Mouse (Mus musculus): ENCODE results near the gene Thumpd3. TPM values are rescaled to one million over a fixed set of nuclear protein-coding genes. Genes with fewer than 3 reads are reported as not detected.

Thumpd3 gene
- total RNA-seq, 2 experiments from 2014 or later = 39.9 to 43.1 TPM

- peak; percentile 36 to 49 for DNase-seq
Measured at GRCm38 (mm10) chr6:113078031-113078721, 32.2 kb downstream of the Thumpd3 start.

GRCm38 (mm10) chr6:113079492-113079891, 33.5 kb downstream of the Thumpd3 start:
- peak; percentile 42 to 51 for DNase-seq

GRCm38 (mm10) chr6:113082229-113082628, 36.2 kb downstream of the Thumpd3 start:
- DNase-seq = peak; percentile 29 to 51

- no peak for DNase-seq
Measured at GRCm38 (mm10) chr6:113084590-113084989, 38.6 kb downstream of the Thumpd3 start.

DNA sequence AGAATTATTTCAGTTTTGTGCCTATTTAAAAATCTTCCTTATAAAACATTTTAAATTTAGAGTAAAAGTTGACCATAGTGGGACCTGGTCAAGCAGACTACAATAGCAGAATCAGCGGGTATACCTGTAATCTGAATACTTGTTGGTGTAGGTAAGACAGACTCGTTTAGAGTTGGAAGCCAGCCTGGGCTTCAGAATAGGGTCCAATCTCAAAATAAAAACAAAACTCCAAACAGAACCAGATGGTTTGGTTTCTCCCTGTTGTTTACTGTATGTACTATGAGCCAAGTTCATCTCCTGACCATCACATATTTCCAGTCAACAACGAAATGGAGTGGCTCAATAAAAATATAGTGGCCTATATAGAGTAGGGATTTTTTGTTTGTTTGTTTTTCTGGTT, 47.2 kb downstream of the Thumpd3 start:
- no peak for DNase-seq

DNA sequence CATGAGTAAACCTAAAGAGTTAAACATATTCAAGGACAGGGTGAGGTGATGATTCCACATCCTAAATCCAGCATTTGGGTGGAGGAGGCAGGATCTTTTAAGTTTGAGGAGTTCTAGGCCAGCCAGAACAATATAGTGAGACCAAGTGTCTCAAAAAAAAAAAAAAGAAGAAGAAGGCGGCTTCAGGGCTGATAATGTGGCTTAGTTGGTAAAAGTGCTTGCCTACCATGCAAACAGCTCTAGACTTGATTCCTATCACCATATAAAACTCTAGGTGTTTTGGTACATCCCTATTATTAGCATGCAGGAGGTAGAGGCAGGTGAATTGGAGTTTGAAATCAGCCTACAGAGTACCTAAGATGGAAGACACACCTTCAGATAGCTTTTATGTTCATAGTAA, 49.5 kb downstream of the Thumpd3 start:
- no peak for DNase-seq

- peak; percentile 54 to 65 for DNase-seq
Measured at GRCm38 (mm10) chr6:113097662-113098061, 51.6 kb downstream of the Thumpd3 start.

GRCm38 (mm10) chr6:113099640-113100289, 53.7 kb downstream of the Thumpd3 start:
- DNase-seq = peak; percentile 92 to 94

DNA sequence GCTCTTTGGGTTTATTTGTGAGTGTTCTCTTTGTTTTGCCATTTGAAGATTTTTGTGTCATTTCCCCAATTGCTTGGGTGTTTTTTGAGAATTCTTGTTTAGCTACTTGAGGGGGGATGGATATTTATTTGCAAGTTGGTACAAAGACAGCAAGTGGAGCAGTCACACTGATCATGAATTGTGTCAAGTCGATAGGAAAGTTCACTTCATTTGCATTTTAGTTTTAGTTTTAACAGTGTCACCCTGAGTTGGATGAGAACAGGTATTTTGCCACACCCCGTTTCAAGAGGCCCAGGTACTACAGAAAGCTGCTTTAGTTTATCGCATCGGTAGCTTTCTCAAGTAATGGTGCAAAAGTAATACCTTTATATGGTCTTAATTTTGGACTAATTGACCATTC, 56.5 kb downstream of the Thumpd3 start:
- no peak for DNase-seq

DNA sequence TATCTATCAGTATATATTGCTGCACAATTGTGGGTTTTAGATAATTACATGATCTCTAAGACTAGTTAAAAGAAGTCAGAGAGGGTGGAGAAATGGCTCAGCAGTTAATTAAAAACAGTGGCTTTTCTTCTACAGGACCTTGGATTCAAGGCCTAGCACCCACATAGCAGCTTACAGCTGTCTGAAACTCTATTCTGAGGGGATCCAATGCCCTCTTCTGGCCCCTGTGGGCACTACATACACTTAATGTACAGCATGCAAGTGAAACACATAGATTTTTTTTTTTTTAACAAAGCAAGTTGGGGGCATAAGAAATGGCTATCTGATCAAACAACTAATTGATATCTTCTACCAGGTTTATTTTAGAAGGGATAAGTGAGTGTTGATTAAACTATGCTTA, 57.7 kb downstream of the Thumpd3 start:
- DNase-seq = peak; percentile 72 to 73

DNA sequence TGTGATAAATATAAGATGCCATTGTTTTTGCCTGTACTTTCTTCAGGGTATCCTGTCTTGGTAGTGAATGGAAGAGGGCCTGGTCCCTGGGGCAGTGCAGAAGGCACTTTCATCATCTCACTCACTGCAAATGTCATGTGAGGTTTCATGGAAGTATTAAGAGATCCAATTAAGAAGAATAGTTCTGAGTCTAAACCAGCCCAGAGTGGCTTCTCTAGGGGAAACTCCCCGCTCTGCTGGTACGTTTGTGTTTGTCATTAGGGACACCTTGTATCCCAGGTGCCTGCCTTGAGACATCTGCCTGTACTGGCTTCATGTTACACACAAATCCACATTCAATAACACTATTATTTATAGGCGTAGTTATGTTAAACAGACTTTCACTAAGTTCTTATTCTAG, 63.4 kb downstream of the Thumpd3 start:
- DNase-seq = no peak

GRCm38 (mm10) chr6:113109956-113110355, 63.9 kb downstream of the Thumpd3 start:
- DNase-seq = peak; percentile 45 to 51

Other genes with a start within 250 kb of the Thumpd3 start
- gene Srgap3, start 99.0 kb upstream of the Thumpd3 start, total RNA-seq (2021) = 10 to 100 TPM; 17.1 to 26.3 TPM
- 10 to 100 TPM; 87.7 to 88.4 TPM for gene Setd5, start 31.1 kb downstream of the Thumpd3 start, total RNA-seq (2021)
- 1 to 10 TPM; 2.9 to 3.1 TPM for gene Lhfpl4, start 149.2 kb downstream of the Thumpd3 start, total RNA-seq (2021)
- 10 to 100 TPM; 19.7 to 30.1 TPM for gene Mtmr14, start 191.6 kb downstream of the Thumpd3 start, total RNA-seq (2021)
- gene Cpne9, start 236.1 kb downstream of the Thumpd3 start, total RNA-seq (2021) = 1 to 10 TPM; 1.1 TPM

Data from adrenal gland, postnatal 36 days (tissue).